ENCODE assay signal across 18 mouse cellular contexts in genomic region chr2:84369256-84369655, GRCm38 (mm10). TPM values are rescaled to one million over a fixed set of nuclear protein-coding genes. Genes with fewer than 3 reads are reported as not detected.
DNase-seq lines count a peak whose midpoint lies in the region; ATAC-seq and TF ChIP-seq lines count a peak whose summit lies in the region.
"Had no signal": no experiment of that assay in that cellular context is flagged by ENCODE, and none has a peak within 500 bp of the region (broad histone marks: within the 10 kb centered on the region; RNA-seq: fewer than 3 reads in every experiment).

No protein-coding gene starts in this region.

- H3K4me3 ChIP-seq in stomach, embryonic 15.5 days (replicated peaks): no peak overlapping the region
- no peak overlapping the region for H3K4me3 ChIP-seq in stomach, postnatal 0 days (ENCODE audit: low read depth, low read length)
- H3K4me3 ChIP-seq in liver, embryonic 15.5 days (replicated peaks): no peak overlapping the region
- H3K4me3 ChIP-seq in forebrain, embryonic 12.5 days (replicated peaks): no peak overlapping the region
- H3K4me3 ChIP-seq: erythroblast, embryonic 14.5 days; hindbrain, embryonic 15.5 days; midbrain, embryonic 10.5 days had no signal

- TF ChIP-seq EP300 in stomach, postnatal 0 days (optimal IDR thresholded peaks at IDR 0.05): no peak

- no peak overlapping the region for H3K27ac ChIP-seq in stomach, embryonic 15.5 days
- no peak overlapping the region for H3K27ac ChIP-seq in stomach, postnatal 0 days (replicated peaks)
- no peak overlapping the region; the same call in 1 of the 2 replicates for H3K27ac ChIP-seq in liver, embryonic 15.5 days (replicated peaks)
- no peak overlapping the region for H3K27ac ChIP-seq in forebrain, embryonic 12.5 days
- H3K27ac ChIP-seq: hindbrain, embryonic 15.5 days; midbrain, embryonic 10.5 days had no signal

- ATAC-seq in stomach, embryonic 15.5 days (ENCODE audit: insufficient read depth, low FRiP score, low read depth): peak; percentile 60
- ATAC-seq in stomach, postnatal 0 days (ENCODE audit: low FRiP score, low TSS enrichment): no peak
- peak; percentile 89 to 91 for ATAC-seq in hematopoietic stem cell, adult 5-6 weeks (replicated peaks in 1 of 2; ENCODE audit: insufficient read depth in 1 of 2, low FRiP score in 2 of 2, low TSS enrichment in 1 of 2, low read depth in 1 of 2, poor library complexity in 2 of 2, severe bottlenecking in 2 of 2)
- ATAC-seq in liver, embryonic 15.5 days (ENCODE audit: insufficient read depth): peak; percentile 80
- ATAC-seq in forebrain, embryonic 12.5 days (ENCODE audit: low FRiP score): no peak
- ATAC-seq: forebrain, embryonic 14.5 days; Patski had no signal

- no peaks in the 10 kb centered on the region for H3K9me3 ChIP-seq in stomach, embryonic 15.5 days
- H3K9me3 ChIP-seq in stomach, postnatal 0 days (ENCODE audit: control insufficient read depth, low read length): no peaks in the 10 kb centered on the region
- H3K9me3 ChIP-seq in liver, embryonic 15.5 days (replicated peaks): no peaks in the 10 kb centered on the region
- H3K9me3 ChIP-seq in forebrain, embryonic 12.5 days: no peaks in the 10 kb centered on the region
- H3K9me3 ChIP-seq: hindbrain, embryonic 15.5 days; midbrain, embryonic 10.5 days had no signal

- WGBS in stomach, embryonic 15.5 days: 44% methylated on average over 5 of the region's 5 CpGs
- WGBS in stomach, postnatal 0 days: 45% methylated on average over 5 of the region's 5 CpGs
- WGBS in liver, embryonic 15.5 days (ENCODE audit: insufficient replicate concordance): 12% methylated on average over 5 of the region's 5 CpGs
- 83% methylated on average over 5 of the region's 5 CpGs for WGBS in forebrain, embryonic 12.5 days

- intact Hi-C loops in left cerebral cortex, postnatal 4 days (cut with DNase I): no loop called here

- H3K4me1 ChIP-seq in stomach, embryonic 15.5 days: no peaks in the 10 kb centered on the region
- H3K4me1 ChIP-seq in stomach, postnatal 0 days (replicated peaks; ENCODE audit: control insufficient read depth, insufficient read depth): no peaks in the 10 kb centered on the region
- H3K4me1 ChIP-seq in liver, embryonic 15.5 days (replicated peaks): peaks cover 26% of the 10 kb centered on the region
- no peaks in the 10 kb centered on the region for H3K4me1 ChIP-seq in forebrain, embryonic 12.5 days
- H3K4me1 ChIP-seq: hindbrain, embryonic 15.5 days; midbrain, embryonic 10.5 days had no signal

- TF ChIP-seq CTCF in stomach, postnatal 0 days (IDR thresholded peaks at IDR 0.05; ENCODE audit: low read depth): no peak

- H3K9ac ChIP-seq in stomach, embryonic 15.5 days: no peak overlapping the region
- H3K9ac ChIP-seq in stomach, postnatal 0 days (ENCODE audit: low read length): no peak overlapping the region
- no peak overlapping the region for H3K9ac ChIP-seq in liver, embryonic 15.5 days
- H3K9ac ChIP-seq in forebrain, embryonic 12.5 days: no peak overlapping the region
- H3K9ac ChIP-seq: hindbrain, embryonic 15.5 days had no signal

- H3K4me2 ChIP-seq in stomach, embryonic 15.5 days: no peak overlapping the region
- H3K4me2 ChIP-seq in stomach, postnatal 0 days (replicated peaks; ENCODE audit: low read depth): no peak overlapping the region
- H3K4me2 ChIP-seq in liver, embryonic 15.5 days: no peak overlapping the region
- no peak overlapping the region for H3K4me2 ChIP-seq in forebrain, embryonic 12.5 days
- H3K4me2 ChIP-seq: heart, embryonic 11.5 days; hindbrain, embryonic 15.5 days had no signal

- H3K36me3 ChIP-seq in stomach, embryonic 15.5 days: 0 out of 2 replicates have a peak, but pooled peaks cover 5% of the 10 kb centered on the region
- no peaks in the 10 kb centered on the region for H3K36me3 ChIP-seq in stomach, postnatal 0 days (ENCODE audit: control insufficient read depth, insufficient read depth, low read length)
- H3K36me3 ChIP-seq in liver, embryonic 15.5 days (replicated peaks): no peaks in the 10 kb centered on the region; the same call in 1 of the 2 replicates
- no peaks in the 10 kb centered on the region for H3K36me3 ChIP-seq in forebrain, embryonic 12.5 days (replicated peaks)
- H3K36me3 ChIP-seq: hindbrain, embryonic 15.5 days; midbrain, embryonic 10.5 days had no signal

- no peaks in the 10 kb centered on the region for H3K27me3 ChIP-seq in stomach, embryonic 15.5 days (replicated peaks)
- H3K27me3 ChIP-seq in stomach, postnatal 0 days (ENCODE audit: control insufficient read depth, insufficient read depth, low read length): no peaks in the 10 kb centered on the region
- no peaks in the 10 kb centered on the region for H3K27me3 ChIP-seq in liver, embryonic 15.5 days
- no peaks in the 10 kb centered on the region for H3K27me3 ChIP-seq in forebrain, embryonic 12.5 days
- H3K27me3 ChIP-seq: hindbrain, embryonic 15.5 days had no signal

- no peak for DNase-seq in stomach, postnatal 0 days (ENCODE audit: low spot score)
- DNase-seq in gastrocnemius, postnatal 10 days: no peak
- DNase-seq in left cerebral cortex, postnatal 4 days: no peak
- DNase-seq: adrenal gland, postnatal 14 days; cerebellum, adult 11-12 months; gastrocnemius, postnatal 36 days; kidney, adult 11 months; lung, postnatal 14 days had no signal

RNA-seq across cellular contexts. Expression of gene Calcrl, which starts 56.0 kb away (rescaled TPM):
- 33.8 and 38.3 TPM in 2 replicates for polyA plus RNA-seq in stomach, embryonic 15.5 days (2015; fragmentation: Nextera tagmentation; extraction: Ambion mirVana)
- polyA plus RNA-seq in stomach, postnatal 0 days (2015; fragmentation: Nextera tagmentation; extraction: Ambion mirVana): 18.1 and 18.2 TPM in 2 replicates
- total RNA-seq in hematopoietic stem cell, adult 5-6 weeks (2017): 268 and 404 TPM in 2 replicates
- 10.0 and 11.5 TPM in 2 replicates for polyA plus RNA-seq in liver, embryonic 15.5 days (2015; fragmentation: Nextera tagmentation; extraction: Ambion mirVana)
- total RNA-seq in gastrocnemius, postnatal 10 days (2021): 10 to 100 TPM; 24.5 to 31.6 TPM
- 10.3 and 11.0 TPM in 2 replicates for polyA plus RNA-seq in forebrain, embryonic 12.5 days (2016; fragmentation: Nextera tagmentation; extraction: Ambion mirVana)
- total RNA-seq in left cerebral cortex, postnatal 4 days (2021): 1 to 10 TPM; 5.7 to 7.5 TPM
- polyA plus RNA-seq: erythroblast, embryonic 14.5 days; Patski had no signal

Comparison
In these comparisons a context has a peak if more than half of its experiments do, and no peak if none do; other contexts are left out.
1. ATAC-seq: peak in stomach, embryonic 15.5 days (single experiment), hematopoietic stem cell, adult 5-6 weeks (2 of 2) and liver, embryonic 15.5 days (single experiment); none in stomach, postnatal 0 days (single experiment) and forebrain, embryonic 12.5 days (single experiment).